Mouse (Mus musculus): ENCODE results near the gene Pex6. TPM values are rescaled to one million over a fixed set of nuclear protein-coding genes. Genes with fewer than 3 reads are reported as not detected.
A peak's percentile ranks its signal among the peaks of the same experiment; 100 is the strongest.

The Pex6 gene
- polyA plus RNA-seq, 1 experiment from 2014 or later = 27.9 TPM

DNA sequence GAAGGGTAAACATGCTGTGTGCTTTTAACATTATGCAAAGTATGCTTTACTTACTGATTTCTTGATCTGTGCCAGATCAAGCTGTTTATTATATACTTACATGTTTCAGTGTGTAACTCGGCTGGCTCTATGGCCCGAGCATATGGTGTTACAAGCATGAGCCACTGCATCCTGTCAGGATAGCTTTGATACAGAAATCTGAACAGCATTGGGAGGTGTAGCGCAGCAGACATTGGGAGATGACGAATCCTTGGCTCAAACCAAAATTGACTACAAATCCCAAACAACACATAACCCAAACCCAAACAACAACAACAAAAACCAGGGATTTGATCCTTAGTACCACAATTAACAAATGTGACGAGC, 60.8 kb downstream of the Pex6 start:
- peaks cover 25% of the 10 kb centered on the region for H3K36me3 ChIP-seq
- ATAC-seq (replicated peaks) = peak; percentile 58
- peak overlapping the region; percentile 92 for H3K4me2 ChIP-seq (replicated peaks)
- 6% methylated on average over 5 of the region's 5 CpGs for WGBS
- peaks cover 21% of the 10 kb centered on the region for H3K4me1 ChIP-seq
- no peaks in the 10 kb centered on the region for H3K9me3 ChIP-seq
- peak overlapping the region; percentile 79 for H3K9ac ChIP-seq (replicated peaks)
- no peaks in the 10 kb centered on the region for H3K27me3 ChIP-seq
- H3K27ac ChIP-seq (replicated peaks) = peak overlapping the region; percentile 90
- H3K4me3 ChIP-seq = peak overlapping the region; percentile 91

DNA sequence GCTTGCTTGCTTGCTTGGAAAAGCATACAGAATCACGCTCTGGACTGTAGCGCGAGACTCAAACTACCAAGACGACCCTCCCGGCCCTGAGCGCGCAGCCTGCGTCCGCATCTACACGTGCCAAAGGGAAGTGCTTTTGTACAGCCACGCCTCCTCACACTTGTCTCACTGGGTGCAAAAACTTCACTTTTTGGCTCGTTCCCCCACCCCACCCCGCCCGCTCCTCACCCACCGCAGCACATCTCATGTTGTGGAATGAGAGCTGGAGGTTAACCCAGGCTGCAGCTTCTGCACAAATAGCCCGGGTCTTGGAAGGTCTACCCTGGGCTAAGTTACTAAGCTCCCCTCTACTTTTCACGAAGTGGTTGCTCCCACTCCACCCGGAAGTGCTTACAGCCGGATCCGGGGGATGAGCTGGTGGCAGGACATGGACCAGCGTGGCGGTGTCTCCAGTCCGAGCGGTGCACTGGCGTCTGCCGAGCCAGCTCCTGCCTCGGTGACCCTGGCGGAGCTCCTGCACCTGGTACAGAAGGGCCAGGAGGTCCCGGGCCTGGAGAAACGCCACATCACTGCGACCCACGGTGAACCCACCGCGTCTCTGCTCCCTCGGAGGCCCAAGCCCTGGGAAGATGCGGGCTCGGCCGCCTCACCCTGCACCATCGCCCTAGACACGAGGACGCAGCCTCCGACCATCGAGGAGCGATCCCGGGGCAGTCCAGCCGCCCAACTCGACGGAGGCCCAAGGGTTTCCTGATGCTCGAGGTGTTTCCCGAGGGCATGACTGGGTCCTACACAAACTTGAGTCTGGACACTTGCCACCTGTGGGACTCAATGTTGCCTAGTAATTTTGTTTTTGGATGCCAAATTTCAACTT, 61.4 kb downstream of the Pex6 start, which contains the start of gene 2310039H08Rik:
2310039H08Rik (plus strand) TSS at position 232 of the 874 bp plus-strand sequence.
- WGBS = under 1% methylated on average over 50 of the region's 50 CpGs

DNA sequence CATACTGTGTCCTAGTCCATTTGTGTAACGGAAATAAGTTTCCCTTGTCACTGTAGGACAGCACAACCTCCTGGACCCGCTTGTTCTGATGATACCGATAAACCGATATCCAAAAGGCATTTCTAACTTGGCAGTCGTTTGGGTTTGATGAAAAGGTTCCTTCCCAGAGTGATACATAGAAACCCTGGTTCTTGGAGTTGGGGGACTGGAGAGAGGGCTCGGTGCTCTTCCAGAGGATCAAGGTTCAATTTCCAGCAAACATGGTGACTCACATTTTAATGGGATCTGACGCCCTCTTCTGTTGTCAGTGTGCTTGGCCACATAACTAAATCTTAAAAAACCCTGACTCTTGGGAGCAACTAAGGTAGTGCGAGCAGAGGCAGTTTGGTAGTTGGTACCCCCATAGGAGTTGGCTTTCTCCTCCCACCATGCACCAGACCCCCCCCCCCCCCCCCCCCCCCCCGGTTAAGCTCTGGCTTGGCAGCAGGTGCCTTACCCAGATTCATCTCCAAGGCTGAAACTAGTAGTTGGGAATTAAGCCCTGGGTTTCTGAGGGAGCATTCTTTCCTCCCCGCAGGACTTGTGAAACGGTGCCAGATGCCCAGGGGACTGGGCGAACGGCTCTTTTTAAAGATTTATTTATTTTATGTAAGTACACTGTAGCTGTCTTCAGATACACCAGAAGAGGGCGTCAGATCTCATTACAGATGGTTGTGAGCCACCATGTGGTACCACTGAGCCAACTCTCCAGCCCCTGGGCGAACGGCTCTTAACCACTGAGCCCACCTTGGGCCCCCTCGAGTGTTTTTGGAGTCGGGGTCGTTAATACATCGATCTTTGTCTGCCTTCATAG, 62.2 kb downstream of the Pex6 start:
- Histone ChIP-seq H3K4me3 (peak overlapping the region; percentile 91), H3K9me3 (no peaks in the 10 kb centered on the region), H3K9ac (replicated peaks) (peak overlapping the region; percentile 79), H3K4me2 (replicated peaks) (peak overlapping the region; percentile 92), H3K27me3 (no peaks in the 10 kb centered on the region), H3K36me3 (peaks cover 40% of the 10 kb centered on the region), H3K4me1 (peaks cover 21% of the 10 kb centered on the region), H3K27ac (replicated peaks) (peak overlapping the region; percentile 90)
- 4% methylated on average over 19 of the region's 20 CpGs for WGBS
- ATAC-seq (replicated peaks) = no peak

More for the DNA sequence above, 61.4 kb downstream of the Pex6 start, which contains the start of gene 2310039H08Rik:
- peak; percentile 93 for ATAC-seq (replicated peaks)
- H3K4me2 ChIP-seq (replicated peaks) = peak within 1 kb of the TSS; percentile 92
- no peaks in the 10 kb centered on the region for H3K9me3 ChIP-seq
- peaks cover 31% of the 10 kb centered on the region for H3K36me3 ChIP-seq
- H3K27me3 ChIP-seq = no peaks in the 10 kb centered on the region
- H3K27ac ChIP-seq (replicated peaks) = peak within 1 kb of the TSS; percentile 90
- H3K4me3 ChIP-seq = peak within 1 kb of the TSS; percentile 91
- H3K9ac ChIP-seq (replicated peaks) = peak within 1 kb of the TSS; percentile 79
- peaks cover 21% of the 10 kb centered on the region for H3K4me1 ChIP-seq

- no peak for ATAC-seq (replicated peaks)
These were observed 62.8 kb downstream of the Pex6 start for GRCm38 (mm10) chr17:46774131-46774472.

DNA sequence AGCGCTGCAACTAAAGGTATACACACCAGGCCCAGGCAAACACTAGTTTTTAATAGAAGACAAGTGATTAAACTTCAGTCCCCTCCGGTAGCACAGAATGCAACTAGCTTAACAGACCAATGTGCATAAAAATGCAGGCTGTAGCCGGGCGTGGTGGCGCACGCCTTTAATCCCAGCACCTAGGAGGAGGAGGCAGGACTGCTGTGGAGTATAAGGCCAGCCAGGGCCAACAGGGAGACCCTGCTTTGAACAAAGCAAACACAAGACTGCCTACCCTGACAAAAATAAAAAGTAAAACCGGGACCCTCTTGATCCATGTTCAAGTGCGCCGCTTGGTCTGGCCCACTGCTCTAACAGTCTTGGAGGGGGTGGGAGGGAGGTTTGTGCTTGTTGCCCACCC, 63.8 kb downstream of the Pex6 start:
- WGBS = 92% methylated on average over 9 of the region's 9 CpGs
- H3K9ac ChIP-seq (replicated peaks) = no peak overlapping the region
- H3K27ac ChIP-seq (replicated peaks) = no peak overlapping the region
- H3K36me3 ChIP-seq = peaks cover 56% of the 10 kb centered on the region
- no peaks in the 10 kb centered on the region for H3K9me3 ChIP-seq
- H3K27me3 ChIP-seq = no peaks in the 10 kb centered on the region
- no peak for ATAC-seq (replicated peaks)
- no peak overlapping the region for H3K4me2 ChIP-seq (replicated peaks)
- H3K4me1 ChIP-seq = peaks cover 21% of the 10 kb centered on the region
- no peak overlapping the region for H3K4me3 ChIP-seq

More at GRCm38 (mm10) chr17:46774131-46774472, 62.8 kb downstream of the Pex6 start:
- H3K9me3 ChIP-seq = no peaks in the 10 kb centered on the region
- no peak overlapping the region; the same call in 1 of the 2 replicates for H3K27ac ChIP-seq (replicated peaks)
- no peaks in the 10 kb centered on the region for H3K27me3 ChIP-seq
- no peak overlapping the region for H3K4me2 ChIP-seq (replicated peaks)
- no peak overlapping the region for H3K9ac ChIP-seq (replicated peaks)
- peaks cover 46% of the 10 kb centered on the region for H3K36me3 ChIP-seq
- H3K4me1 ChIP-seq = peaks cover 21% of the 10 kb centered on the region
- 40% methylated on average over 2 of the region's 2 CpGs for WGBS
- H3K4me3 ChIP-seq = no peak overlapping the region

Other genes starting within 250 kb of the Pex6 start
- gene Ttbk1, start 223.8 kb upstream of the Pex6 start, polyA plus RNA-seq (2015; fragmentation: Nextera tagmentation; extraction: Ambion mirVana) = 6.5 and 7.5 TPM in 2 replicates
- gene Dnph1, start 214.8 kb upstream of the Pex6 start, polyA plus RNA-seq (2015; fragmentation: Nextera tagmentation; extraction: Ambion mirVana) = 32.1 and 33.3 TPM in 2 replicates
- 16.8 and 17.4 TPM in 2 replicates for gene Cul9, start 165.1 kb upstream of the Pex6 start, polyA plus RNA-seq (2015; fragmentation: Nextera tagmentation; extraction: Ambion mirVana)
- gene Srf, start 155.3 kb upstream of the Pex6 start, polyA plus RNA-seq (2015; fragmentation: Nextera tagmentation; extraction: Ambion mirVana) = 3.3 and 5.4 TPM in 2 replicates
- 32.1 and 33.0 TPM in 2 replicates for gene Ptk7, start 82.0 kb upstream of the Pex6 start, polyA plus RNA-seq (2015; fragmentation: Nextera tagmentation; extraction: Ambion mirVana)
- 41.4 and 45.1 TPM in 2 replicates for gene Klc4, start 65.4 kb upstream of the Pex6 start, polyA plus RNA-seq (2015; fragmentation: Nextera tagmentation; extraction: Ambion mirVana)
- 73.7 and 81.9 TPM in 2 replicates for gene Mrpl2, start 65.2 kb upstream of the Pex6 start, polyA plus RNA-seq (2015; fragmentation: Nextera tagmentation; extraction: Ambion mirVana)
- 35.9 and 36.5 TPM in 2 replicates for gene Cul7, start 61.1 kb upstream of the Pex6 start, polyA plus RNA-seq (2015; fragmentation: Nextera tagmentation; extraction: Ambion mirVana)
- gene Rrp36, start 37.1 kb upstream of the Pex6 start, polyA plus RNA-seq (2015; fragmentation: Nextera tagmentation; extraction: Ambion mirVana) = 49.5 and 49.9 TPM in 2 replicates
- gene Mea1, start 32.7 kb upstream of the Pex6 start, polyA plus RNA-seq (2015; fragmentation: Nextera tagmentation; extraction: Ambion mirVana) = 214 and 222 TPM in 2 replicates
- gene Klhdc3, start 30.5 kb upstream of the Pex6 start, polyA plus RNA-seq (2015; fragmentation: Nextera tagmentation; extraction: Ambion mirVana) = 181 and 187 TPM in 2 replicates
- gene Ppp2r5d, start 6.4 kb upstream of the Pex6 start, polyA plus RNA-seq (2015; fragmentation: Nextera tagmentation; extraction: Ambion mirVana) = 88.0 and 93.4 TPM in 2 replicates
- gene Gnmt, start 17.7 kb downstream of the Pex6 start, polyA plus RNA-seq (2015; fragmentation: Nextera tagmentation; extraction: Ambion mirVana) = 0.89 and 0.95 TPM in 2 replicates
- gene Cnpy3, start 40.8 kb downstream of the Pex6 start, polyA plus RNA-seq (2015; fragmentation: Nextera tagmentation; extraction: Ambion mirVana) = 66.4 and 69.1 TPM in 2 replicates
- gene Ptcra, start 52.2 kb downstream of the Pex6 start, polyA plus RNA-seq (2015; fragmentation: Nextera tagmentation; extraction: Ambion mirVana) = 0.19 and 0.27 TPM in 2 replicates
- 56.0 and 63.6 TPM in 2 replicates for gene 2310039H08Rik, start 61.2 kb downstream of the Pex6 start, polyA plus RNA-seq (2015; fragmentation: Nextera tagmentation; extraction: Ambion mirVana)
- gene Rpl7l1, start 71.2 kb downstream of the Pex6 start, polyA plus RNA-seq (2015; fragmentation: Nextera tagmentation; extraction: Ambion mirVana) = 114 and 122 TPM in 2 replicates
- 8.9 and 9.2 TPM in 2 replicates for gene Bicral, start 147.0 kb downstream of the Pex6 start, polyA plus RNA-seq (2015; fragmentation: Nextera tagmentation; extraction: Ambion mirVana)
- 65.9 and 68.6 TPM in 2 replicates for gene Tbcc, start 179.2 kb downstream of the Pex6 start, polyA plus RNA-seq (2015; fragmentation: Nextera tagmentation; extraction: Ambion mirVana)
- not detected in 2 replicates for gene Prph2, start 199.0 kb downstream of the Pex6 start, polyA plus RNA-seq (2015; fragmentation: Nextera tagmentation; extraction: Ambion mirVana)